Mouse (Mus musculus) erythroblast, embryonic 14.5 days (primary cell): Measurements from ENCODE around the gene Tfcp2.

ENCODE experiments used
- GATA1 ChIP-seq: IDR thresholded peaks from 2 replicates; pipeline ENCODE4 v1.6.1; 2012; ENCODE audit warnings: low read length, inconsistent platforms, mixed read lengths
- TAL1 ChIP-seq: IDR thresholded peaks from 3 replicates; pipeline ENCODE4 v1.6.1; 2012; ENCODE audit warnings: low read length, inconsistent platforms, mixed read lengths

DNA sequence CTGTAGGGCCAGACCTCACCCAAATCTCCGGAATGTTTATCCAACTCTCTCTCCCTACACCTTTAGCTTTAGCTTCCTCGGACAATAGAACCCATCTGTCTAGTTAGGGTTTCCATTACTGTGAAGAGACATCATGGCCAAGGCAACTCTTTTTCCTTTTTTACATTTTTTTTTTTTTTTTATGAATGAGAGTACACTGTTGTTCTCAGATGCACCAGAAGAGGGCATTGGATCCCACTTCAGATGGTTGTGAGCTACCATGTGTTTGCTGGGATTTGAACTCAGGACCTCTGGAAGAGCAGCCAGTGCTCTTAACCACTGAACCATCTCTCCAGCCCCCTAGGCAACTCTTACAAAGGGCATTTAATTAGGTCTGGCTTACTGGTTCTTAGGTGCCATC is 86.4 kb downstream of the Tfcp2 start:
- TF ChIP-seq GATA1 (no peak), TAL1 (no peak)
